Mouse (Mus musculus) cerebellum, postnatal 14 days (tissue): ENCODE measurements around the gene Csk.

Experiments
- DNase-seq, 2 experiments: peaks; one replicate each; pipeline ENCODE4 v3.0.0; 2021; ENCODE audit warnings: mixed read lengths in 2 of 2

The Csk gene

DNA sequence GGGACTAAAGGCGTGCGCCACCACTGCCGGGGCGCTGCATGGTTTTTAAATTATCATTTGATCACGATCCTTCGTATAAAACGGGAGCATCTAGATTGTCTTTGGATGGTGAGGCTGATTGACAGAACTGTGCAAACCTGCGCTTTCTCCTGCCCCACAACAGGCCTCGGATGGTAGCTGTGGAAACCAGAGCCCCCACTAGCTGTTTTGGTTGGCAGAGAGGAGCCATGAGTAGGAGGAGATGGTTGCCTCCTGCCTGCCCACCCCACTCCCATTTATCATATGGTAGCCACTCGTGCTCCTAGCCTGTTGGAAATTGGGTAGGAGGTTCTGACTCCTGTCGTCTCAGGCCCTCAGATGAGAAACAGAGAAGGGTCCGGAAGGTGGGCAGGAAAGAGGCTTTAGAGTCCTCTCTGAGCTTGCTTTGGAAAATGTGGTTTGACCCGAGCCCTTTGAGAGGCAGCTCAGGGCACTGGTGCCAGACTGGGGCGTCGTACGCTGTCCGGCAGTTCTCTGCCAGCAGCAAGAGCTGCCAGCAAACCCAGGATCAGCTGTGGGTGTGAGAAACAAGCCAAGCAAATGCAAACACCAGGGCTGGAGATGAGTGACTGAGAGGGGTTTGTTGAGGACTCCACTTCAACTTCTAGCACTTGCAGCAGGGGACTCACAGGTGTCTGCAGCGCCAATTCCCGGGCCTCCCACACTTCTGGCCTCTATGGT lies 3.4 kb upstream of the Csk start:
- DNase-seq: no peak

DNA sequence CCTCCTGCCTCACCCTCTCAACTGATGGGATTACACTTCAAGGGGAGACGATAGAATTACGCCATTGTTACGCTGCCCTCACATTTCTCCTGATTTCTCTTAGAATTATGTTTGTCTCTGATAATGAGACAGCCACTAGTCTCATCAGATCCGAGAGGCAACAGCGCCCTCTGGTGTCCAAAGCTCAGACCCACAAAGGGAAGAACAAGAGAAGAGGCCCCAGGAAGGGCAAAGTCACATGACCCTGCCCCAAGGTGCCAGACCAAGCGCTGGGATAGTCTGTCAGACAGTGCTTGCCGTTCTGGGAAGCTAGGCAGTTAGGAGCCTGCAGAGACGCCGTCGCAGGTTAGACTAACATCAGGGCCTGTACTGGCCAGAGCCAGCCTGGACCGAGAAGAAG lies 2.3 kb upstream of the Csk start:
- DNase-seq: peak; percentile 97 to 99

DNA sequence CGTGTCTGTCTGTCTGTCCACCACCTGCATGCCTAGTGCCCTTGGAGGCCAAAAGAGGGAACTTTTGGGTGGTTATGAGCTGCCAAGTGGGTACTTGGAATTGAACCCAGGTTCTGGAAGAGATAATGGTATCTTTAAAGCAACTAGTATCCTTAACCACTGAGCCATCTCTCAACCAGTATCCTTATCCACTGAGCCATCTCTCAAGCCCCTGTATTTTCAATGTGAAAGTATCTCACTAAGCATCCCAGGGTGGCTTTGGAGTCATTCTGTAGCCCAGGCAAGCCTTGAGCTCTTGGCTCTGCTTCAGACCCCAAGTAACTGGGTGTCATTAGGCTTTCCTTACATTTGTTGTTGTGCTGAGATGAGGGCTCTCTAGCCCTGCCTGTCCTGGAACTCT lies 1.5 kb upstream of the Csk start:
- no peak for DNase-seq

DNA sequence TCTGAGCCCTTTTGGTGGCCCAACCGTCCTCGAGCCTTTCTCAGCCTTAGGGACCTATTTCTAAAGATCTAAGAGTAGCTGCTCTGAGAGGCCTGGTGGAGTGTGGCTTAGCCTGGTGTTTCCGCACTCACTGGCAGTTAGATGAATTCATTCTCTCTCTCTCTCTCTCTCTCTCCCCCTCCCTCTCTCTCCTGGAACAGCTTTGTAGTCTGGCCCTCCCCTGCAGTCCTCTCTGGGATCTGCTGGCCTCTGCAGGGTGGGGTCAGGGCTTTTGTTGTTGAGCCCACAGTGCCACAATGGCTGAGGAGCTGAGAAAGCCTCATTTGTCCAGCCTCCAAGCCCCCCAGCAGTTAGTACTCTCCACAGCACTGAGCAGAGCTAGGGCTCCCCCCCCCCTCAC lies 576 bp downstream of the Csk start:
- no peak for DNase-seq

DNA sequence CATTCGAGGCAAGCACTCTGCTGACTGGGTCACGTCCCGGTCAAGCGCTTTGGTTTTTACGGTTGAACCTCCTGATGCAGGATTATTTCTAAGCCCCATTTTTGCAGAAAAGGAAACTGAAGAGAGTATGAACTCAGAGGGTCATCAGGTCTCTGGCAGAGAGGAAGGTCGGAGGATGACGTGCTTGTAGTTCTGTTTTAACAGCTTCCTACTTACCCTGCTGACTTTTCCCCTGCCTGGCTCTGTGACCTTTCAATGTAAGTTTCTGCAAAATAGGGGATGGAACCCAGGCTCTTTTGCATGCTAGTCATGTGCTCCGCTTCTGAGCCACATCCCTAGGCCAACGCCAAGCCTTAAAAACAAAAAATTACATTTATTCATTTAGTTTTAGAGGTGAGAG lies 1.1 kb downstream of the Csk start:
- no peak for DNase-seq

DNA sequence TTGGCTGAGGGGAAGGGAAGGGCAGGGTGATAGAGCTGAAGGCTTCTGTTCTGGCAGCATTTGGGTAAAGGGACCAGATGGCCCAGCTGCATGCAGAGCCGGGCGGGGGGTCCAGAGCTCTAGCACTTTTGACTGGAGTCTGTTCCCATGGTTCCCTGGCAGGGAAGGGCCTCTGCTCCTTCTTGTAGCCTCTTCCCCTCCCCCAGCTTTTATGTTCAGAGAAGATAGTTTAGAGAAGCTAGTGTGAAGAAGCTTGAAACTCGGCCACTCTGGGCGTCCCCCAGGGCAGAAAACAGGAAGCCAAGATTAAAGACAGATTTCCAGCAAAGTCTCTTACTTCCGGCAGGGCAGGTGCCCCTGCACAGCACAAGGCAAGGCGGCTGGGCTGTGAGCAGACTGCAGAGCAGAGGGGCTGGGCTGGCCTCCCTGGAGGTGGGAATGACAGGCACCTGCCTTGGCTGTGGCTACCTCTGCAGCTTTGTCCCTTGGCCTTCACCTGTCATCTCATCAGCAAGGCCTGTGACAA lies 2.6 kb downstream of the Csk start:
- DNase-seq: peak; percentile 75 to 85

DNA sequence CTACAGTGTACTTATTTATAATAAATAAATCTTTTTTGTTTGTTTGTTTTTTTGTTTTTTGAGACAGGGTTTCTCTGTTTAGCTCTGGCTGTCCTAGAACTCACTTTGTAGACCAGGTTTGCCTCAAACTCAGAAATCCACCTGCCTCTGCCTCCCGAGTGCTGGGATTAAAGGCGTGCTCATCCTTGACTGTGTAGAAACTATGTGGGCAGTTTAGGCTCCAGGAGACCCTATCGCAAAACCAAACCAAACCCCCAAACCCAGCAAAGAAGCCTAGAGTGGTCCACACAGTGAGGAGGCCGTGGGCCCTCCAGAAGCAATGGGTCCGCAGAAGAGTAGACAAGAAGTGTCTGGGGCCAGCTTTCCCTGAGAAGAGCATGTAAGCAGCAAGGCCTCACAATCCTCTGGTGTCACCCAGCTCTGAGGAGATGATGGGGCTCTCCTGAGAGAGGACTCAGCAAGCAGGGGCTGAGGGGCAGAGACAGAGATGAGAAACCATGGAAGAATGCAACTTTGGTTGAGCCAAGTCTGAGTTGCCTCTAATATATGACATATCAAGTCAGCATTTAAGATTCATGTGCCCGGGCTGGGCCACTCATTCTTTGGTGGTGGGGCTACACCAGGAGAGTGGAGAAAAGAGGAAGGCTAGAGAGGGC lies 3.2 kb downstream of the Csk start:
- no peak for DNase-seq

DNA sequence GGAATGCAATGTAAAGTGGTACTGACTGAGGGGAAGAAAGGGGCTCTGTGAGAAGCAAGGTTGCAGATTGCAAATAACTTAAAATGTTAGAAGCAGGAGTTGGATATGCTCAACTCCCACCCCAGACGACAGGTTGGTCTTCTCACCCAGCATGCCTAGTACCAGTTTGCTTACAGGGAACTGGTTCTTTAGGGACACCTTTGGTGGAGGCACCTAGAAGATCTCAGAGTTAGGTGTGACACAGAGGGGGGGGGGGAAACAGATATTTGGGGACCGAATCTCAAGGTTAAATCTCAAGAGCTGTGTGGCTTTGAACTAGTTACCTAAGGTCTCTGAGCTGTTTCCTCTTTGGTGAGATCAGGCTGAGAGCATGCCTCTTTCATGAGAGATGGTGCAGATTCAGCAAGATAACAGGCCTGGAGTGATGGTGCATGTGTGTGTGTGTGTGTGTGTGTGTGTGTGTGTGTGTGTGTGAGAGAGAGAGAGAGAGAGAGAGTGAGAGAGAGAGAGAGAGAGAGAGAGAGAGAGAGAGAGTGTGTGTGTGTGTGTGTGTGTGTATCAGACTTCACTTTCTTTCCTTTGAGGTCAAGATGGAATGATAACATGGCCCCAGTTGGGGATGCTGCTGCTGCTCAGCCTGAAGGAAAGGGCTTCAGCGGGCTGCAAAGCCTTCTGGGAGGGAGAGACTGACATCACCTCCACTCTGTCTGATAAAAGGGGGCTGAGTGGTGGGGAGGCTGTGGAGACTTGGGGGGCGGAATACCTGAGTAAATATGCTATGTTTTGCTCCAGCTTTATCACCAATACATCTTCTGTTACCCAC lies 5.9 kb downstream of the Csk start:
- DNase-seq: no peak

DNA sequence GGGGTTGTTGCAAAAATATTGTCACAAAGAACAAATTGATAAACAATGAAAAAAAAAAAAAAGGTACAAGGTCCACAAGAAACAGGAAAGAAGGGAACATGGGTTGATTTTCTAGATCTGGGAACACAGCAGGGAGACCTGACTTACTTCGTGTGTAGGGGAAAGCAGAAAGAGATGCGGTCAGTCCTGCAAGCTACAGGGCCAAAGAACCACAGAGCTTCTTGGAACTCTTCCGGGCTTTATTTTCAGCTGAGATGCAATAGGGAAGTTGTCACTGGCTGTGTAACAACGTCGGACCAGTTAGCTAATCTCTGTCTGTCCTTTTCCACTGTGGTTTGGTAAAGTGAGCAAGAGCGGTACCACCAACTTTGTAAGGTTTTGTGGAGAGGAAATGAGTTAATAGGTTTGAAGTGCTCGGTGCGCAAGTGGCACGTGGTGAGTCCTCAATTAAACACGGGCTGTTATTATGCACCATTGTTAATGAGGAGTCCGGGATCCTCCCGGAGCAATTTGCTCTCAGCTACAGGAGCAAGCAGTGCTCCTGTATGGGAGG lies 6.8 kb downstream of the Csk start:
- no peak for DNase-seq

DNA sequence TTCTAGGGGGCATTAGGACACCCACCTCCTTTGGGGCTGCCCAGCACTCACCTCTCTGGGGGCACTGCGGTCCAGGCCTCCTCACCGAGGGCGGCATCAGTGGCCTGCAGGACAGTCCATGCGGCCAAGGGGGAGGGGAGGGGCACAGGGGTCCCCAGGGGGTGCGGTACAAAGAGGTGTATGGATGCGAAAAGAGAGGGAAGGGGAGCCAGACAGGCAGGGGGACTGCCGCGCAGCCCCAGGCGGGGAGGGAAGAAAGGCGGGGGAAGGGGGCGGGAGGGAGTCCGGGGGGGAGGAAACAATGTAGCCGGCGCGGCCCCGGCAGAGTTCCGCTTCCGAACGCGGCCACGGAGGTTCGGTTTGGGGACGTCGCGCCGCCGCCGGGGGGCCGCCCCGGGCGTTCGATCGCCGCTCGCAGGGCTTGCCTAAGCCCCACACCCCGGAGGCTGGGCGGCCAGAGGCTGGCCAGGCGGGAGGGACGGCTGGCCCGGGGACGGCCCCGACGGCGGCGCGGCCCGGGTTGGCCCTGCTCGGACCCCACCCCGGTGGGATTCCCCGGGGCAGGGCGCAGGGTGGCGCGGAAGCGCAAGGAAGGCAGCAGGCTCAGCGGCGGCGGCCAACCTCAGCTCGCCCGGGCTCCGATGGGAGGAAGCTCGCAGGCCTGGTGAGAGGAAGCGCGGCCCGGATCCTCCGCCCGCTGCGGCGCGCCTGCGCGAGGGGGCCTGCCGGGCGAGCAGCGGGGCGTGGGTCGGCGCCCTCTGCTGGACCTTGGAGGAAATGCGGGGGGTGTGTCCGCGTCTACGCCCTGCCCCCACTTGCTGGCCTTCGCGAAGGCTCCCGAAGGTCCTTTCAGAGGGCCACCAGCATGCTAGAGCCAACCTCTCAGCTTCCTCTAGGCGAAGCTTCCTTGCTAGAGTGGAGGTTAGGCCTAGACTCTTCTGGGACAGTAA lies 8.2 kb downstream of the Csk start:
- peak; percentile 95 to 97 for DNase-seq

DNA sequence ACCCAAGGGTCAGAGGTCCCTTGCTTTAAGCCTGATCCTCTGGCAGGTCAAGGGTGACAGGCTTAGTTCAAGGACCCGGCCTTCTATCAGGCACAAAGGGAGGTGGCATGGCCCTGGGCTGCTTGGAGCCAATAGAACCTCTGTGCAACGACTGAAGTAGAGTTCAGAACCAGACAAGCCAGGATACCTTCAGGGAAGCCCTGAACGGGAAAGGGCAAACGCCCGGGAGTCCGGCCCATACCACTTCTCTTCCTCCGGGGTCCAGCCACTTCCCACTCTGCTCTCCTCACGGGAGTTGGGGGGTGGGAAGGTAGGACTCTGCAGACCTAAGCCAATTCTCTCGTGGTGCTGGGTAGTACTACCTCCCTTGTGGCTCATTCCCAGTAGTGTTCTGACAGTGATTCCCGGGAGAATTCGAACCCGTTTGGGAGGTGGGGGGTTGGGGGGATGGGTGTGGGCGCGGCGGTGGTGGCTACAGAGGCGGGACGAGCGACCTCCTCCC lies 8.9 kb downstream of the Csk start:
- DNase-seq: no peak

DNA sequence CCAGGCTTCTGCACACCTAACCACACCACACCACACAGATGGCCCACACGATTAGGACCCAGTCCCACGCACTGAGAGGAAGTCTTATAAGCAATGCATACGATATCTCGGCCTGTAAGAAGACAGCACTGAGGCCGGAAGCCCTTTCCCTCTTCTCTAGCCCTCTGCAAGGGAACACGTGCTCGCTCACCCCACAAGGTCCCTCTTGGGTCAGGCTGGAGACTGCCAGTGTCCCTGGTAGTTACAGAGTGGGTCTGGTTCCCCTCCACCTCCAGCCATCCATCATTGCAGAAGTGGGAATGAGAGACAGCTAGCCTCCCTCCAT lies 9.6 kb downstream of the Csk start:
- no peak for DNase-seq

DNA sequence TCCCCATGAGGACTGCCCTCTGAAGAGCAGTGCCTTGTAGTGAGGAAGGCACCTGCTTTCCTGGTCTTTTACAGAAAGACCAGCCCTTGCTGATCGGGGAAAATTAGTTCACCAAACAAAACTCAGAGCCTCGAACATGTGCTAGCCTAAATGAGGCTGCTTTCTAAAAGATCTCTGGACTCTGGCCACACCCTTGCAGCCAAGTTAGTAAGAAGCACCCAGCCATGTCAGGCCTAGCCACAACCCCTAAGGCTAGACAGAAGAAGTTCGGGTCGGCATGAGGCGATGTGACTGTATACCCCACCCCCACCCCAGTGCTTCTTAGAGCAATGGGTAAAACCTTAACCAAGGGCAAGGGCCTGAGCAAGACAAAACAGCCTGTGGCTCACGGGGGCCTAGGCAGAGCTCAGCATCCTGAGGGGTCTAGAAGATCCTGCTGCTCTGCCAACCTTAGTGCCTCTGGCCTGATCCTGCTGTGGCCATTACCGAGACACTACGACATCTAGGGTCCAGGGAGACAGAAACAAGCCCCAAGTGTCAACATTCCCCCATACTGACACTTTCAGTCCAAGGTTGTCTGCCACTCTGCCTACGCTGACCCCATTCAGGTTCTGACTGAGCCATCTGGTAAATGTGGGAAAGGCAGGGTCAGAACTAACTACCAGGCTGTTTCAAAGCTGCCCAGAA lies 10.1 kb downstream of the Csk start:
- DNase-seq: no peak

DNA sequence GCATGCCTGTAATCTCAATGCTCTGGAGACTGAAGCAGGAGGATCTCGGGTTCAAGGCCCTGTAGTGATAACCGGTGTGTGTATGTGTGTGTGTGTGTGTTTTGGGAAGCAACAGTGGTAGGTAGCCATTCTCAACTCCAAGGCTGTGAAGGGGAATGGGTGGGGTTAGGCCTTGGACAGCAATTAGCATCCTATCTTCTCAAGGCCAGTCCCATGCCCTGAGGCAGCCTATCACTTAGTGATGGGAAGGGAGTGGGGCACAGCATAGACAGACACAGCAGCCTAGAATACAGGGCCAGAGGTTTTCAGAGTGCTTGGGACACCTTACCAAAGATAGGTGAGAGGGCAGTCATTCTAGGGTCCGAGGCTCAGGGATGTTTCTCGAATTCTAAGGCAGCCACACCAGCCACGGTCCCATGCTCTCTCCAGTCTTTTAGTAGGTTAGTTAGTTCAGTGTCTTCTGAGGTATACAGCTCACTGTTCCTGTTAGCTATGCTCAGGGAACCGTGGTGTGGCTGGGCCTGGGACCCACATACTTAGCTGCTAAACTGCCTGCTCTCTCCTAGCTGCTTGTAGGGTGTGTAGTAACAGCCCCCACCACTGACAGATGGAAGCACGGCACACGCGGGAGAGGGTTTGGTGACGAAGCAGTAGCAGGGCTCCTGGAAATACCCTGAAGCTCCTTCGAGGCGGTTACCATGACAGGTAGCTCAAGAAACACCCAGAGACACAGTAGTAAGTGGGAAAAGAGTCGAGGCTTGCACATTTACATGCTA lies 11.5 kb downstream of the Csk start:
- no peak for DNase-seq

DNA sequence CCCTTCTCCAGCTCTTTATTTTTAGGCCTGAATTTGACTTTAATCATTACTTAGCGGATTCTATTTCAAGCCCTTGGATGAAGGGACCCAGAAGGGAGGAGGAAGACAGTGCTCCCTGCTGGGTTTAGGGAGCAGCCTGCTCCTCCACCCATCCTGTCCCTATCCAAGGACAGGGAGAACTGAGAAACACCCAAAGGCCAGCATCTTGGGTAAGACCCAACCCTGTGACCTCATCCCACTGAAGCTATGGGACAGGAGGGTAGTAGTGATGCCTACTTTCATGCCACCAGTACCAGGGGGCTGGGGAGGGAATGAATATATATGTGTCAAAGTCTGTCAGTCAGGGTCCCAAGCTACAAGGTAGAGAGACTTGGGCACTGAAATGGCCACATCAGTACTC lies 12.4 kb downstream of the Csk start:
- DNase-seq: no peak

DNA sequence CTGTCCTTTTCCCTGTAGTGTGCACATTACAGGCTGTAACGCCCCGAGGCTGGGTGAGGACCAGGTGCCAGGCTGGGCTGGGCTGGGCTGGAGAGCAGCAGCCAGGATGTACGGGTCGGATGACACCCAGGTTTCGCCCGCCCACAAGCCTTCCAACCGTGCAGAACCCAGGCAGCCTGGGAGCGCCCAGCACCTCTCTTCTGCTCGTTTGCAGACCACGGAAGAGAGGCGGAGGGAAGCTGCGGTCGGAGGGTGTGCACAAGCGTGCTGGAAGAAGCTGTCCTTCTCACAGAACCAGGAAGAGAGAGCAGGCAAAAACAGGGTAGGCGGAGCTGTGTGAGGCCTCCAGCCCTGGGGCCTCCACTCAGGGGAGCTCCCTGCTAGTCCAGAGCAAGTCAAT lies 13.0 kb downstream of the Csk start:
- DNase-seq: no peak

DNA sequence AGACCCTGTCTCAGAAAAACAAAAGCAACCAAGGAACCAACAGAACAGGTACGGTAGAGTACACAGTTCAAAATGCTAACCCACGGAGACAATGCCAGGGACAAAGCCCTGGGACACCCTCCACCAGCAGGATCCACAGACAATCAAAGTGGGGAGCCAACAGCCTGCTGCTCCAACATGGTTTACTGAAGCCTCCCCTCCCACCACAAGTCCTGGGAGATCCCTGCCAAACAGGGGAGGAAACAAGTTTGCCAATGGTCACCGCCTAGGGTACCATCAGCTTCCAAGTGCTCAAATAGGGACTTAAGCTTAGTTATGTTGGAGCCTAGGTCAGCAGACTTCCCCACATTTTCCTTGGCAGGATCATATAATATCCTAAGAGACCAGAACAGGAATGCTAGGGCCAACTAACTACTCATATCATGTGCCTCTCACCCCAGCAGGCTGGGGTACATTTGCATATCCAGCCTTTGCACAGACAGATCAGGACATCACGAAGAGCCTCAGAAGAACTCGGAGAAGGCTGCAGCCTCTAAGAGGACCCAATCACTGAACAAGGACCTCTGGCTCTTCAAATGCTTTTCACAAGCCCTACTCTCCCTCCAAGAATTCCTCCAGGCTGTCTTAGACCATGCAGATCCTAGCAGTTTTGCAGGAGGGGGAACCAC lies 13.6 kb downstream of the Csk start:
- DNase-seq: no peak

DNA sequence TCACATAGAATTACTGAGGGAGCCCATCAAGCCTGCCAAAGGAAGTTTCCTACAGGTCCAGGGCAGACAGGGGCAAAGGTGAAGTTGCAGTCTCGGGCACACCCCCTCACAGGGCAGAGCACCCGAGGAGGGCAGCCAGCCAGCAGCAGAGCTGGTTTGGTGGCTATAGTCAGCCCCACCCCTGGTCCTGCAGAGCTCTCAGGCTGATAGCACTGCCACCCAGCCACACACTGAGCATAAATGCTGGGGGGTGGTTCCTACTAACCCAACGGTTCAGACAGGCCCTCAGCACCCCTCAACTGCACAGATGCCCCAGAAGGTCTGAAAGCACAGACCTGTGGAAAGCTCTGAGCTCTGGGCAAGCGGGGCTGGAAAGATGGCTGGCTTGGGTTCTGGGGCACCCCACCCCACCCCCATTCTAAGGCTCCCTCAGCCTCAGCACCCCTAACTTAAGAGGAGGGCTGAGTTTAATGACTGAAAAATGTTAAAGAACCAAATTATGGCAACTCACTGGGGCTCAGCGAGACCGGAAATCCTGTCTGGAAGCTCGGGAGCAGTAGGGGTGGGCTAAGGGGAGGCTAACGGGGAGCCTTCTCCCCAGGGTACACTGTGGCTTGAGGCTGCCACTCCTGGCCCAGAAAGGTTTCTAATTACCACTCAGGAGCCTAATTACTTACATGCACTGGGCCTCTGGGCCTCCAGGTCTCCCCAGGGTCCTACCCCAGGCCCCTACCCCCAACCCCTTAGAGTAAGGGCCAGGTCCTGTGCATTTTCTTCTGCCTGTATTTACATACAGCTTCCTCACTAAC lies 14.6 kb downstream of the Csk start:
- DNase-seq: no peak

DNA sequence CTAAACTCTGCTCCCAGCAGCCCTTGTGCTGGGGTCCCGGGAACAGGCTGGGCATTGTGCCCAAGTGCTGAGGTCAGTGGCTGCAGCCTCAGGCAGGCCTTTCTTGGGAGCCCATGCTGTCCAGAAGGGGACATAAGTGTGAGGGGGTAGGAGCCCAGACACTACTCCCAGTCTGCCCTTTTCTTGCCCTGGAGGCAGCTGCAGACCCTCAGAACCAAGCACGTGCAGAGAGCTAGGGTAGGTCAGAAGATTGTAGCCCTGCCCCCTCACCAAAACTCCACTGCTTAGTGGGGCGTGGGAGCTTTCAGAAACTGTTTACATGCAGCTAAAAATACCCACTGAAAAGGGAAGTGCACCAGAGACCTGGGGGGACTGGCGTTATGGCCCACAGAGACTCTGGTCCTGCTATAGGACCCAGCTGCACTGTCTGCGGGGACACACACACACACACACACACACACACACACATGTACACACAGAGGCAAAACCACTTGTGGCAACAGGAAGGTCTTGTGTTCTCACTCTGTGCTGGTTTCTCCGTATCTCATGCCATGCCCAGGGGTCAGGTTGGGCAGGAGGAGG lies 15.6 kb downstream of the Csk start:
- DNase-seq: peak in 1 of 2 experiments; percentile 58
